Mouse (Mus musculus): ENCODE measurements around the gene Fh1.

Gene Fh1

GRCm38 (mm10) chr1:175619814-175620431 is 5.5 kb downstream of the Fh1 start, which contains the start of gene Kmo:
Kmo (plus strand) TSS chr1:175620381.
- no peak for DNase-seq

GRCm38 (mm10) chr1:175614992-175615391 is 10.4 kb downstream of the Fh1 start:
- no peak for DNase-seq

- DNase-seq = no peak
Observed at GRCm38 (mm10) chr1:175608708-175609107, 16.7 kb downstream of the Fh1 start.

GRCm38 (mm10) chr1:175607838-175608585 is 17.4 kb downstream of the Fh1 start:
- DNase-seq = no peak

- DNase-seq = no peak
Observed at GRCm38 (mm10) chr1:175607308-175607707, 18.1 kb downstream of the Fh1 start.

- DNase-seq = peak; percentile 42
Observed at GRCm38 (mm10) chr1:175603390-175603789, 22.0 kb downstream of the Fh1 start.

- no peak for DNase-seq
Observed at GRCm38 (mm10) chr1:175602231-175602630, 23.2 kb downstream of the Fh1 start.

- DNase-seq = no peak
Observed at GRCm38 (mm10) chr1:175592832-175593231, 32.6 kb downstream of the Fh1 start.

- no peak for DNase-seq
Observed at GRCm38 (mm10) chr1:175586656-175587055, 38.8 kb downstream of the Fh1 start.

GRCm38 (mm10) chr1:175585267-175585666 is 40.2 kb downstream of the Fh1 start:
- DNase-seq = no peak

GRCm38 (mm10) chr1:175582799-175583198 is 42.6 kb downstream of the Fh1 start:
- no peak for DNase-seq

- DNase-seq = no peak
Observed at GRCm38 (mm10) chr1:175580346-175580745, 45.1 kb downstream of the Fh1 start.

GRCm38 (mm10) chr1:175579598-175580235 is 45.7 kb downstream of the Fh1 start:
- no peak for DNase-seq

- DNase-seq = no peak
Observed at GRCm38 (mm10) chr1:175578425-175579096, 46.9 kb downstream of the Fh1 start.

- DNase-seq = no peak
Observed at GRCm38 (mm10) chr1:175574129-175574528, 51.3 kb downstream of the Fh1 start.

- DNase-seq = no peak
Observed at GRCm38 (mm10) chr1:175565579-175566103, 59.8 kb downstream of the Fh1 start.

GRCm38 (mm10) chr1:175564321-175564720 is 61.1 kb downstream of the Fh1 start:
- DNase-seq = no peak

- DNase-seq = no peak
Observed at GRCm38 (mm10) chr1:175562379-175562778, 63.1 kb downstream of the Fh1 start.

GRCm38 (mm10) chr1:175561806-175562205 is 63.6 kb downstream of the Fh1 start:
- no peak for DNase-seq

- no peak for DNase-seq
Observed at GRCm38 (mm10) chr1:175554641-175555040, 70.8 kb downstream of the Fh1 start.

GRCm38 (mm10) chr1:175552474-175552873 is 73.0 kb downstream of the Fh1 start:
- DNase-seq = no peak

GRCm38 (mm10) chr1:175550586-175550985 is 74.8 kb downstream of the Fh1 start:
- DNase-seq = no peak

Measured in embryo, embryonic 11 days (tissue).